Mouse (Mus musculus): ENCODE results near the gene Psmg3. TPM values are rescaled to one million over a fixed set of nuclear protein-coding genes. Genes with fewer than 3 reads are reported as not detected.

The Psmg3 gene
- polyA plus RNA-seq, 1 experiment from 2014 or later, result 74.3 TPM

DNA sequence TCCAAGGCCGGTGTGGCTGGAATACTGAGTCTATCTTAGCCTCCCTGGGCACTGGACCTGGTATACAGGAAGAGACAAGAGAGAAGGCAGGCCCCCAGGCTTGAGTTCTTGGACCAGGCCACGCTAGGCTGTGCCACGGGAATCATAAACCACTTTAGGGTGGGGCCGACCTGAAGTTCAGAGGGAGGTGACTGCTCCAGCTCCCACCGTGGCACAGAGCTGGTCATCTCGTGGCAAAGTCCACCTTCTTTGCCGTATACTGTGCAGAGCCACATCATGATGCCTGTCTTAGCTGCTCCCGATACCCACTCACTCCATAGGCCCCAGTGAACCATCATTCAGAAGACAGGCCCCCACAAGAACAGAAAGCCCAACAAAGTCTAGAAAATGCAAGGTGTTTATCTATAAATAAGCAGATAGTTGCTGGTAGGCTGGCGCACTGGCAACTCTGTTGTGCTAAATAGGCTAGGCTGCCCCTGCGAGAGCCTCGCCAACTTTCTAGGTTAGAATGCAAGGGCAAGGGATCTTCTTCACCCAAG, 22.0 kb downstream of the Psmg3 start:
- no peak overlapping the region for H3K27ac ChIP-seq (ENCODE audit: low read length)
- H3K4me1 ChIP-seq (ENCODE audit: insufficient read depth, low read length), result peaks cover 10% of the 10 kb centered on the region
- H3K9ac ChIP-seq (replicated peaks; ENCODE audit: low read length), result no peak overlapping the region
- ATAC-seq (ENCODE audit: low FRiP score, low TSS enrichment), result no peak
- peaks cover 24% of the 10 kb centered on the region; the same call in 1 of the 2 replicates for H3K36me3 ChIP-seq (ENCODE audit: insufficient read depth, low read length)
- H3K4me3 ChIP-seq (ENCODE audit: low read length), result no peak overlapping the region
- 88% methylated on average over 11 of the region's 11 CpGs for WGBS
- no peaks in the 10 kb centered on the region for H3K27me3 ChIP-seq (ENCODE audit: insufficient read depth, low read length)
- no peaks in the 10 kb centered on the region for H3K9me3 ChIP-seq (ENCODE audit: low read length)
- no peak overlapping the region for H3K4me2 ChIP-seq (replicated peaks; ENCODE audit: low read depth, low read length)

DNA sequence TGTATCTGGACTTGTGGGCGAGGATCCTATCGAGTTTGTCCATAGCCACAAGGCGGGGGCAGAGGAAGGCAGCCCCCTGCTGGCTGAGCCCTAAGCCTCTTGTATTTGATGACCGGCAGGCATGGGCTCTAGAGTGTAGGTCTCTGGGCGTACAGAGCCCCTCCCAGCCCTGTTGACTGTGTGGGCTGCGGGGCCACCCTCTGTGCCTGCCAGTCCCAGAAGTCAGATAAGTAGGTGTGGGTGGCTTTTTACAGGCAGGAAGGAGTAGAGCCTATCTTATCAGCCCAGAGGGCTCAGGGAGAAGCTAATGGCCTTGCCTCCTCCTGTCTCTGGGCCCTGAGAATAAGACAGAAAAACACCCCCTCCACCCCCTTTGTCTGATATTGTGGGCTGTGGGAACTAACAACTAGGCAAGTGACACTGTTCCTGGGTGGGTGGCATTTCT, 22.6 kb downstream of the Psmg3 start:
- WGBS, result 13% methylated on average over 6 of the region's 6 CpGs
- no peak overlapping the region for H3K4me3 ChIP-seq (ENCODE audit: low read length)
- H3K9me3 ChIP-seq (ENCODE audit: low read length), result no peaks in the 10 kb centered on the region
- H3K36me3 ChIP-seq (ENCODE audit: insufficient read depth, low read length), result peaks cover 25% of the 10 kb centered on the region; the same call in 1 of the 2 replicates
- peak; percentile 49 for ATAC-seq (ENCODE audit: low FRiP score, low TSS enrichment)
- H3K4me2 ChIP-seq (replicated peaks; ENCODE audit: low read depth, low read length), result peak overlapping the region; percentile 36; the same call in 1 of the 2 replicates
- H3K27ac ChIP-seq (ENCODE audit: low read length), result no peak overlapping the region
- H3K9ac ChIP-seq (replicated peaks; ENCODE audit: low read length), result no peak overlapping the region; the same call in 1 of the 2 replicates
- no peaks in the 10 kb centered on the region for H3K27me3 ChIP-seq (ENCODE audit: insufficient read depth, low read length)
- H3K4me1 ChIP-seq (ENCODE audit: insufficient read depth, low read length), result peaks cover 10% of the 10 kb centered on the region

DNA sequence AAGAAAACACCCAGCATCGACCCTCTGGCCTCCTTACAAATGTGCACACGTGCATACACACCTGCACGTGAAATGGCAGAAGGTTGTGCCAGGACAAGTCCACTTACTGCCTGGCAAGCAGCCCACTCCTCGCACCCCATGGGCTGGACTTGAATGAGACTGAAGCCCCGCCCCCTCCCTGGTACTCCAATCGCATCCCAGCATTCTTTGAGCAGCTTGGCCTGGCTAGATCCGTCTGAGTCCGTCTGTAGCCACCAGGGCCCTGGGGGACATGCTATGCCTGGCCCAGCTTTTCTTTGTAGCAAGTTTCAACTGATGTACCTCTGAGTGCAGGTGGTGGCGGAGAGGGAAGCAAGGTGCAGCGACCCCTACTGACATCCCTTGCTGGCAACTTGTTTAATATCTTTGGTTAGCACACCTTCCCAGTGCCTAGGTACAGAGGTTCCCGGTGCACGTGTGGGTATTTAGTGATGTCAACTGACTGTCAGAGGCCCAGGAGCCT, 23.0 kb downstream of the Psmg3 start:
- ATAC-seq (ENCODE audit: low FRiP score, low TSS enrichment), result peak; percentile 77
- no peak overlapping the region for H3K27ac ChIP-seq (ENCODE audit: low read length)

GRCm38 (mm10) chr5:139803165-139803564, 23.5 kb downstream of the Psmg3 start:
- 73% methylated on average over 8 of the region's 8 CpGs for WGBS
- H3K27me3 ChIP-seq (ENCODE audit: insufficient read depth, low read length), result no peaks in the 10 kb centered on the region
- ATAC-seq (ENCODE audit: low FRiP score, low TSS enrichment), result no peak
- H3K36me3 ChIP-seq (ENCODE audit: insufficient read depth, low read length), result peaks cover 25% of the 10 kb centered on the region; the same call in 1 of the 2 replicates
- no peaks in the 10 kb centered on the region for H3K9me3 ChIP-seq (ENCODE audit: low read length)
- H3K27ac ChIP-seq (ENCODE audit: low read length), result no peak overlapping the region
- H3K9ac ChIP-seq (replicated peaks; ENCODE audit: low read length), result no peak overlapping the region
- peaks cover 17% of the 10 kb centered on the region for H3K4me1 ChIP-seq (ENCODE audit: insufficient read depth, low read length)
- no peak overlapping the region for H3K4me2 ChIP-seq (replicated peaks; ENCODE audit: low read depth, low read length)
- H3K4me3 ChIP-seq (ENCODE audit: low read length), result no peak overlapping the region

More for the DNA sequence above, 23.0 kb downstream of the Psmg3 start:
- Histone ChIP-seq H3K9me3 (ENCODE audit: low read length) (no peaks in the 10 kb centered on the region), H3K4me2 (replicated peaks; ENCODE audit: low read depth, low read length) (peak overlapping the region; percentile 36), H3K9ac (replicated peaks; ENCODE audit: low read length) (peak overlapping the region; percentile 25; the same call in 1 of the 2 replicates), H3K4me1 (ENCODE audit: insufficient read depth, low read length) (peaks cover 13% of the 10 kb centered on the region), H3K4me3 (ENCODE audit: low read length) (no peak overlapping the region), H3K36me3 (ENCODE audit: insufficient read depth, low read length) (peaks cover 25% of the 10 kb centered on the region; the same call in 1 of the 2 replicates), H3K27me3 (ENCODE audit: insufficient read depth, low read length) (no peaks in the 10 kb centered on the region)
- WGBS, result 10% methylated on average over 12 of the region's 12 CpGs

DNA sequence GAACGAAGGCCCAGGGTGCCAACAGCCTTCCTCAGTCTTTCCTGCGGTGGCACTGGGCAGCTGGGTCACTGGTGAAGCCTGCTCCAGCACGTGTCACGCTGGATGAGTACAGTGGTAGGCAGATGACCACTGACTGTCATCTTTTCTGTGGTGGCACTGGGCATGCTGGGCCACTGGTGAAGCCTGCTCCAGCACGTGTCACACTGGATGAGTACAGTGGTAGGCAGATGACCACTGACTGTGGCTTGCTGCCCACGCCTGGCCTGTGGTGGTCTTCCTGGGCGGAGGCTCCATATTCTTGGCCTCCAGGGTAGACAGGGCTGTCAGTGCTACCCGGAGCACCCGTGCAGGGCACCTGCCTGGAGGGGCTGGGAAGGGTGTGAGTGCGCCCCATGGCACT, 24.8 kb downstream of the Psmg3 start:
- Histone ChIP-seq H3K36me3 (ENCODE audit: insufficient read depth, low read length) (peaks cover 25% of the 10 kb centered on the region; the same call in 1 of the 2 replicates), H3K9me3 (ENCODE audit: low read length) (no peaks in the 10 kb centered on the region), H3K4me2 (replicated peaks; ENCODE audit: low read depth, low read length) (no peak overlapping the region), H3K27me3 (ENCODE audit: insufficient read depth, low read length) (no peaks in the 10 kb centered on the region), H3K4me1 (ENCODE audit: insufficient read depth, low read length) (peaks cover 30% of the 10 kb centered on the region), H3K9ac (replicated peaks; ENCODE audit: low read length) (no peak overlapping the region), H3K4me3 (ENCODE audit: low read length) (no peak overlapping the region), H3K27ac (ENCODE audit: low read length) (no peak overlapping the region)
- WGBS, result 92% methylated on average over 10 of the region's 10 CpGs
- no peak for ATAC-seq (ENCODE audit: low FRiP score, low TSS enrichment)

GRCm38 (mm10) chr5:139801231-139801630, 25.5 kb downstream of the Psmg3 start:
- Histone ChIP-seq H3K9me3 (ENCODE audit: low read length) (no peaks in the 10 kb centered on the region), H3K27me3 (ENCODE audit: insufficient read depth, low read length) (no peaks in the 10 kb centered on the region), H3K4me1 (ENCODE audit: insufficient read depth, low read length) (peaks cover 37% of the 10 kb centered on the region), H3K4me3 (ENCODE audit: low read length) (no peak overlapping the region), H3K9ac (replicated peaks; ENCODE audit: low read length) (no peak overlapping the region), H3K27ac (ENCODE audit: low read length) (no peak overlapping the region), H3K4me2 (replicated peaks; ENCODE audit: low read depth, low read length) (no peak overlapping the region), H3K36me3 (ENCODE audit: insufficient read depth, low read length) (peaks cover 25% of the 10 kb centered on the region; the same call in 1 of the 2 replicates)
- 89% methylated on average over 8 of the region's 8 CpGs for WGBS
- ATAC-seq (ENCODE audit: low FRiP score, low TSS enrichment), result no peak

GRCm38 (mm10) chr5:139799801-139800590, 26.7 kb downstream of the Psmg3 start:
- H3K4me1 ChIP-seq (ENCODE audit: insufficient read depth, low read length), result peaks cover 38% of the 10 kb centered on the region
- no peak overlapping the region for H3K4me2 ChIP-seq (replicated peaks; ENCODE audit: low read depth, low read length)
- no peaks in the 10 kb centered on the region for H3K9me3 ChIP-seq (ENCODE audit: low read length)
- H3K9ac ChIP-seq (replicated peaks; ENCODE audit: low read length), result no peak overlapping the region
- no peak for ATAC-seq (ENCODE audit: low FRiP score, low TSS enrichment)
- H3K36me3 ChIP-seq (ENCODE audit: insufficient read depth, low read length), result peaks cover 21% of the 10 kb centered on the region; the same call in 1 of the 2 replicates
- no peak overlapping the region for H3K4me3 ChIP-seq (ENCODE audit: low read length)
- WGBS, result 90% methylated on average over 33 of the region's 33 CpGs
- no peak overlapping the region for H3K27ac ChIP-seq (ENCODE audit: low read length)
- no peaks in the 10 kb centered on the region for H3K27me3 ChIP-seq (ENCODE audit: insufficient read depth, low read length)

DNA sequence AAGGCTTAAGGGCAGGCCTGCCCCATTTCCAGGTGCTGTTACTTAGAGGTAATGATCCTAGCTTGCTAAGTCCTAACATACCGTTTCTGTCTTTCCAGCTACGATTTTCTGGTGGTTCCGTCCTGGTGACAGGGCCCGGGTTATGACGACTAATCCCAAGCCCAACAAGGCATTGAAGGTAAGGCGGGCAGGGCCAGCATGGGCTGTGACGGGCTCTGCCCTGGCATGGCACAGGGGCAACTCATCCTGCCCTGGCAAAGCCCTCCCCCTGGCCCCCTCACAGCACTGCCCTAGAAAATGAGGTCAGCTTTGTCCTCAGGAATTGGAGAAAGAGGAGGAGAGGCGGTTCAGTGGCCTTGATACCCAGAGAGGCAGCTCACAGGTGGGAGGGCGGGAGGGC, 27.6 kb downstream of the Psmg3 start:
- Histone ChIP-seq H3K9ac (replicated peaks; ENCODE audit: low read length) (no peak overlapping the region), H3K4me1 (ENCODE audit: insufficient read depth, low read length) (peaks cover 39% of the 10 kb centered on the region), H3K27me3 (ENCODE audit: insufficient read depth, low read length) (no peaks in the 10 kb centered on the region), H3K4me2 (replicated peaks; ENCODE audit: low read depth, low read length) (no peak overlapping the region), H3K4me3 (ENCODE audit: low read length) (no peak overlapping the region), H3K27ac (ENCODE audit: low read length) (no peak overlapping the region), H3K36me3 (ENCODE audit: insufficient read depth, low read length) (peaks cover 21% of the 10 kb centered on the region; the same call in 1 of the 2 replicates), H3K9me3 (ENCODE audit: low read length) (no peaks in the 10 kb centered on the region)
- no peak for ATAC-seq (ENCODE audit: low FRiP score, low TSS enrichment)
- 94% methylated on average over 9 of the region's 9 CpGs for WGBS

DNA sequence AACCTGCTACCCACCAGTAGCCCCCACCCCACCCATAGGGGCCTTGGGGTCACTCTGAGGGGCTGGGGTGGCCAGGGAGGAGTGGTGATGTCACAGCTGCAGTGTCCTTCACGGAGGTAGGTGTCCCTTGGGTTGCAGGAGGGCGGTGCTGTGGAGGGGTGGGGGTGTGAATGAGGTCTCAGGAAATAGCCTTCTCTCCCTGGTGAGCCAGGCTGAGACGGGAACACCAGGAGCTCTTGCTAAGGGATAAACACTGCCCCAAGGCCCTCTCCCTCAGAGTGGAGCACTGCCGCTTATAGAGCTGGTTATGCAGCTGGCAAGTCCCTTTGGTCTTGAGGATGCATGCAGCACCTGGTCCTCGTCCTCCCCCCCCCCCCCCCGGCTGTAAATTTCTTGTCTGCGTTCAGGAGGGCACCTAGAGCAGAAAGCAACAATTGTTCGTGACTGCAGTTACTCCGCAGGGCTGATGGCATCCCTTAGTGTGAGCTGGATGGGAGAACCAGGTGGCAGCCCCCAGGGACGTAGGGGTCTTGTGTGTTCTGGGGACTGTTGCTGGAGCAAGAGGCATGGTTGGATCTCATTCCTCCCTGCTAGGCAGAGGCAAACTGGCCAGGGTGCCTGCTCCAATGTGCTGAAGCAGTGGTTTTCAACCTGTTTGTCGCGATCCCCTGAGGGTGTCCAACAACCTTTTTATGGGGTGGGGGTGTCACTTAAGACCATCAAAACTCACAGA, 28.4 kb downstream of the Psmg3 start:
- WGBS, result 40% methylated on average over 11 of the region's 12 CpGs
- peak; percentile 0; the same call in 1 of the 2 replicates for ATAC-seq (ENCODE audit: low FRiP score, low TSS enrichment)

More for the DNA sequence above, 28.4 kb downstream of the Psmg3 start:
- peaks cover 39% of the 10 kb centered on the region for H3K4me1 ChIP-seq (ENCODE audit: insufficient read depth, low read length)
- H3K4me3 ChIP-seq (ENCODE audit: low read length), result no peak overlapping the region
- H3K9me3 ChIP-seq (ENCODE audit: low read length), result no peaks in the 10 kb centered on the region
- no peaks in the 10 kb centered on the region for H3K27me3 ChIP-seq (ENCODE audit: insufficient read depth, low read length)
- 0 out of 2 replicates have a peak overlapping the region, but pooled peaks have one; percentile 33 for H3K27ac ChIP-seq (ENCODE audit: low read length)
- H3K9ac ChIP-seq (replicated peaks; ENCODE audit: low read length), result 0 out of 2 replicates have a peak overlapping the region, but pooled peaks have one; percentile 27
- no peak overlapping the region; the same call in 1 of the 2 replicates for H3K4me2 ChIP-seq (replicated peaks; ENCODE audit: low read depth, low read length)
- H3K36me3 ChIP-seq (ENCODE audit: insufficient read depth, low read length), result peaks cover 21% of the 10 kb centered on the region; the same call in 1 of the 2 replicates
